Mouse (Mus musculus) forebrain, postnatal 0 days (tissue): ENCODE results near the gene Tmtc2. TPM values are rescaled to one million over a fixed set of nuclear protein-coding genes. Genes with fewer than 3 reads are reported as not detected.

Experiments used
- ATAC-seq: fragments of 200-750 bp; cut with Nextera tagmentation; 2 replicates; pipeline ENCODE4 v1.8.0; 2017; ENCODE audit warnings: mild to moderate bottlenecking, moderate library complexity
- DNase-seq: peaks from one replicate; pipeline ENCODE4 v3.0.0-alpha.2; 2015
- H3K27ac ChIP-seq: fragments of 300-500 bp; sonication (generic); 2 replicates; pipeline ENCODE4 v1.5.1; 2014; ENCODE audit warnings: low read depth, mild to moderate bottlenecking, antibody characterized with exemption, low read length, moderate library complexity, mixed read lengths
- H3K27me3 ChIP-seq: fragments of 300-500 bp; sonication (generic); 2 replicates; pipeline ENCODE4 v1.6.1; 2014; ENCODE audit warnings: mild to moderate bottlenecking, low read length, mixed read lengths; ENCODE audit not compliant: insufficient read depth
- H3K36me3 ChIP-seq: fragments of 300-500 bp; sonication (generic); 2 replicates; pipeline ENCODE4 v1.6.1; 2014; ENCODE audit warnings: mild to moderate bottlenecking, moderate library complexity; ENCODE audit not compliant: insufficient read depth
- H3K4me1 ChIP-seq: fragments of 300-500 bp; sonication (generic); 2 replicates; pipeline ENCODE4 v1.6.1; 2014; ENCODE audit warnings: antibody characterized with exemption; ENCODE audit not compliant: insufficient read depth
- H3K4me2 ChIP-seq: fragments of 300-500 bp; sonication (generic); 2 replicates; pipeline ENCODE4 v1.6.1; 2014; ENCODE audit warnings: low read depth, mild to moderate bottlenecking, moderate library complexity
- H3K4me3 ChIP-seq: fragments of 300-500 bp; sonication (generic); 2 replicates; pipeline ENCODE4 v1.5.1; 2014; ENCODE audit warnings: low read depth, low read length, mixed read lengths
- H3K9ac ChIP-seq: fragments of 300-500 bp; sonication (generic); 2 replicates; pipeline ENCODE4 v1.6.1; 2014; ENCODE audit warnings: mild to moderate bottlenecking
- H3K9me3 ChIP-seq: fragments of 300-500 bp; sonication (generic); 2 replicates; pipeline ENCODE4 v1.6.1; 2016; ENCODE audit warnings: low read length
- CTCF ChIP-seq: sonication (generic); IDR thresholded peaks from 2 replicates; pipeline ENCODE4 v1.5.1; 2016; ENCODE audit warnings: antibody characterized with exemption, control low read depth, low read depth
- WGBS: fragments of 180-500 bp; shearing (Covaris S2); extraction: QIAGEN DNeasy Blood & Tissue Kit; methylation state at CpG from one replicate; pipeline ENCODE4 v1.1.7; 2014; 5-methylcytosine and 5-hydroxymethylcytosine counted together
- polyA plus RNA-seq: library from polyadenylated mRNA; unstranded; fragments of >200 nt; fragmentation: Nextera tagmentation; extraction: Ambion mirVana; gene quantifications from 2 replicates; pipeline ENCODE4 v1.2.1, GENCODE M21; 2015
- total RNA-seq: library from RNA; depleted of rRNA; stranded (reverse); fragments of >200 nt; gene quantifications from 2 replicates; pipeline ENCODE4 v1.2.3, GENCODE M21; 2014; rRNA removed

Gene Tmtc2
- 8.5 and 11.1 TPM in 2 replicates for total RNA-seq
- 3.2 and 4.6 TPM in 2 replicates for polyA plus RNA-seq

DNA sequence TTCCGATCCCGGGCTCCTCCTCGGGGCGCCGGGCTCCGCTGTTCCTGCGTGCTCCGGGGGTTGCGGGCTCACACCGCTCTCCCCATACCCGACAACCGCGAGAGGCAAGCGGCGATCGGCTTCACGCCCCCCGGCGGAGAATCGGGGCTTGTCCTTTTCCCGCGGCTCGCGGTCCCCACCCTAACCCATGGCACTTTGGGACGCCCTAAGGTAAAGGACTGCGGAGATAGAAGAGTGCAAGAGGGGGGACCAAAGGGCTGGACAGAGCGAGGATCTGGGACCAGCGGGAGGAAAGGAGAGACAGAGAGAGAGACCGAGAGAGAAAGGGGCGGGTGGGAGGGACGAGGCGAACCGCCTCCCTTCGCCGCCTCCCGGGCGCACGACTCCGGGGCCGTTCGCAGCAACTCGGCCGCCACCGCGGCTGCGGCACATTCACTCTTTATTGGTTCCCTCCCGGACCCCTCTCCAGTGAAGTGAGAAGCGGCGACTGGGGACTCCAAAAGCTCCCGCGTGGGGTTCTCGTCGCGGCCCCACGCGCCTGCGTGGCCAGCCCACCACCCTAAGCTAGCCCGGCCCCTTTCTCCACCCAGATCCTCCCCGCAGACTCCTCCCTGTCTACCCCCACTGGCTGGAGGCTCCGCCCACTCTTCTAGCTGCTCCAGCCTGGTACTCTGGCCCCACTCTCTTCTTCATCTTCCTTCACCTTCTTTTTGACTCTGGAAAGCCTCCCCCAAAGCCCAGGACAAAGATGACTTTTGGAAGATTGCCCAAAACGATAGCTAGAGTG is at the start of gene Tmtc2:
Tmtc2 (minus strand) TSS at position 544 of the 787 bp plus-strand sequence.
- Histone ChIP-seq H3K4me2 (peak within 1 kb of the TSS; percentile 60), H3K9ac (peak within 1 kb of the TSS; percentile 69), H3K27ac (peak within 1 kb of the TSS; percentile 84), H3K36me3 (no peaks in the 10 kb centered on the region), H3K9me3 (no peaks in the 10 kb centered on the region), H3K4me1 (peaks cover 5% of the 10 kb centered on the region), H3K27me3 (no peaks in the 10 kb centered on the region), H3K4me3 (peak within 1 kb of the TSS; percentile 85)
- 4% methylated on average over 58 of the region's 61 CpGs for WGBS
- ATAC-seq (peak; percentile 95), DNase-seq (peak; percentile 93)
- TF ChIP-seq CTCF = peak; percentile 61

DNA sequence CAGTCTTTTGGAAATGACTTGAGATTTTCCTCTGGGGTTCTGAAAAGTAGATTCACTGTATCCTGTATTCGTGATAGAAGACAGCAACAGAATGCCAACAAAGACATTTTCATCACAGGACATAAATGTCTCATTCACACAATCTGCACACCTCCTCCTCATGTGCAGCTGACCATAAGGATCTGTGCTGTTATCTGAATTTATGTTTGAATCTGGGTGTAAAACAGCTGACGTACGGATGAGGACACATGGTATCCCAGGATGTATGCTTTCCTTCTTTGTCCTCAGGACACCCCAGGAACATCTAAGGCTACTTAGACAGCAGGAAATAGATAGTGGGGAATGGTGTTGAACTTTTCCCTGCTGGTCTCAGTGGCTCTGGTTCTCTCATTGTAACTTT is 37.9 kb upstream of the Tmtc2 start:
- DNase-seq = no peak

DNA sequence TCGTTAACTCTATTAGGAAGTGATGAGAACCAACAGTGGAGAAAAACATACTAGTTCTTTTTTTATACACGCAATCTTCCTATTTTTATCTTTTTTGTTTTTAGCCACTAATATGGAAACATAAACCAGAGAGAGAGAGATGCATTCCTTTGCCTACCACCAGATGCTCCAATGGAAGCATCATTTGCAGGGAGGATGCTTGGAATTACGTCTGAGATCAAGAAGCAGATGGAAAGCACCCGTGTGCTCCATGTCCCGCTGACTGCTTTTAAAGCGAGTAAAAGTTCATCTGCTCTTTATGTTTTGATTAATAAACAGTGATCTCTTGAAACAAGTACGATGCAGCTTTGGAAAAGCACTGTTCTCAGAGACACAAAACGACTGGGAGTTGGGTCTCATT is 24.6 kb upstream of the Tmtc2 start:
- Histone ChIP-seq H3K27ac (no peak overlapping the region), H3K36me3 (no peaks in the 10 kb centered on the region), H3K9me3 (no peaks in the 10 kb centered on the region), H3K27me3 (no peaks in the 10 kb centered on the region), H3K4me1 (no peaks in the 10 kb centered on the region), H3K9ac (no peak overlapping the region), H3K4me2 (no peak overlapping the region), H3K4me3 (no peak overlapping the region)
- 58% methylated on average over 8 of the region's 8 CpGs for WGBS
- no peak for ATAC-seq
- TF ChIP-seq CTCF = no peak
- DNase-seq = no peak

More for the DNA sequence above, 37.9 kb upstream of the Tmtc2 start:
- ATAC-seq = no peak
- H3K27me3 ChIP-seq = no peaks in the 10 kb centered on the region
- H3K36me3 ChIP-seq = no peaks in the 10 kb centered on the region
- 87% methylated on average over 3 of the region's 3 CpGs for WGBS
- H3K4me3 ChIP-seq = no peak overlapping the region
- no peak overlapping the region for H3K9ac ChIP-seq
- no peak overlapping the region for H3K27ac ChIP-seq
- H3K9me3 ChIP-seq = no peaks in the 10 kb centered on the region
- no peaks in the 10 kb centered on the region for H3K4me1 ChIP-seq
- H3K4me2 ChIP-seq = no peak overlapping the region
- TF ChIP-seq CTCF = no peak

DNA sequence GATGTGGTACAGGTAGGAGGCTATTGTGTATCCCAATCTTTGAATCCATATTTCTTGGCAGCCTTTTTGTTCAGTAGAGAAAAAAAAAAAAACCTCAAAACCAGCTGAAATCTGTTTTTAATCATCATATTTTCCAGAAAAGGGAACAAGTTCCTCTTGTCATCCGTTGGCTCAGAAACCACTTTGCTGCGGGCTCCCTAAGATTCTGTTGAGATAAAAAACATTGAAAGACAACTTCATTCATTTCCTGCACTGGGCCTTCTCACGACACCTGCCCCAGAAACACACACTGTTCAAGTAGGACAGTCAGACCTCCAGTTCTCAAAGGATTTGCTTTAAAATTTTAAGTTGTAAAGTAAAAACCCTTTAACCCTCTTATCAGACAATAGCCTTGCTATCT is 23.0 kb upstream of the Tmtc2 start:
- 88% methylated on average over 3 of the region's 3 CpGs for WGBS

DNA sequence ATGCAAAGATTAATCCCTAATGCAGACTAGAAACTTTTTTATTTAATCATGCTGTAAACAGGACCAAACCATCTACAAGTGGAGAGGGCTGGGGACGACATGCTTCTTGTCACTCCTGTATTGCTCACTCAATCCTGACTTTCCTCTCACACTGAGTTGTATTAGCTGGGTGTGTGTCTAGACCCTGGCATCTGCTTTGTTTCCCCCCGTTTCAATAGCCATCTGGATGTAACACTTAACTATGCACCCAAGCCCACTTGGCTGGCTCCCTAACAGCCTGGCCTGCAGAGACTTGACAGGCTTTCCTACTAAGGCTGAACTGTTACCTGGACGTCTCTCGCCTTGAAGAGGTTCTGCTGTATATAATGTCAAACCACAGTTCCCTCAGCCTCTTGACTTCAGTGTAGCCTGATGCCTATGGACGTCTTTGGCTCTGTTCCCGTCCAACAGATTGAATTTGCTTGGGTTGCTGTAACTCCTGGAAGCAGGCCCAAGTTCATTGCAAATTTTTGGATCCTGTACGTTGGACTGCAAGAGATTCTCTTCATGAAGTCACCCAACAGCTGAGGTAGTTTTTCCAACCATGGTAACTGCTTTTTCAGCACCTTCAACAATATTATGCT is 21.3 kb upstream of the Tmtc2 start:
- Histone ChIP-seq H3K4me1 (no peaks in the 10 kb centered on the region), H3K27ac (no peak overlapping the region), H3K4me3 (no peak overlapping the region), H3K9me3 (no peaks in the 10 kb centered on the region), H3K9ac (no peak overlapping the region), H3K36me3 (no peaks in the 10 kb centered on the region), H3K27me3 (no peaks in the 10 kb centered on the region), H3K4me2 (no peak overlapping the region)
- DNase-seq (peak; percentile 39), ATAC-seq (peak; percentile 20; the same call in 1 of the 2 replicates)
- WGBS = 55% methylated on average over 7 of the region's 7 CpGs
- TF ChIP-seq CTCF = no peak

More for the DNA sequence above, 23.0 kb upstream of the Tmtc2 start:
- no peak for TF ChIP-seq CTCF
- DNase-seq (no peak), ATAC-seq (no peak)
- Histone ChIP-seq H3K9ac (no peak overlapping the region), H3K27me3 (no peaks in the 10 kb centered on the region), H3K9me3 (no peaks in the 10 kb centered on the region), H3K4me3 (no peak overlapping the region), H3K4me1 (no peaks in the 10 kb centered on the region), H3K4me2 (no peak overlapping the region), H3K27ac (no peak overlapping the region), H3K36me3 (no peaks in the 10 kb centered on the region)

- Histone ChIP-seq H3K9me3 (no peaks in the 10 kb centered on the region), H3K4me3 (no peak overlapping the region), H3K9ac (no peak overlapping the region), H3K27me3 (no peaks in the 10 kb centered on the region), H3K4me1 (no peaks in the 10 kb centered on the region), H3K27ac (no peak overlapping the region), H3K36me3 (no peaks in the 10 kb centered on the region), H3K4me2 (no peak overlapping the region)
- DNase-seq = no peak
- no peak for ATAC-seq
- no peak for TF ChIP-seq CTCF
Measured at GRCm38 (mm10) chr10:105588141-105588540, 13.9 kb upstream of the Tmtc2 start.

DNA sequence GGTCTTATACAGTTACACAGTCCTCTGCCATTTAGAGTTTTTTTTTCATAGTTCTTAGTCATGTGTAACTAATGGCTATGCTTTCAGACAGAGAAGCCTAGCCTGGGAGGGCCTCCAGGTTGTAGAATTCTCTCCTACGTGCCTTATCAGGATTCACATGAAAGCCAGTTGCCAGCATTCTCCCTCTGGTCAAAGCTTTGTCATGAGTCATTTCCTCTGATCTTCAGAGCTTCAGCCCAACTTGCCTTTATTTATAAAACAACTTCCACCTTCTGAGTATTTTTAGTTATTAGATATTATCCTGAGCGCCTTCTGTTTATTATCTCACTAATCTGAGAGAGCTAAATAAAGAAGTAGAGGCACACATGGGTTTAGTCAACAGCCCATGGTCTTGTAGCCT is 5.1 kb upstream of the Tmtc2 start:
- H3K9me3 ChIP-seq = no peaks in the 10 kb centered on the region
- H3K4me3 ChIP-seq = no peak overlapping the region
- TF ChIP-seq CTCF = no peak
- ATAC-seq (no peak), DNase-seq (no peak)
- 78% methylated on average over 2 of the region's 2 CpGs for WGBS
- H3K27ac ChIP-seq = no peak overlapping the region
- H3K27me3 ChIP-seq = no peaks in the 10 kb centered on the region
- H3K4me1 ChIP-seq = no peaks in the 10 kb centered on the region
- H3K4me2 ChIP-seq = no peak overlapping the region
- no peaks in the 10 kb centered on the region for H3K36me3 ChIP-seq
- no peak overlapping the region for H3K9ac ChIP-seq
